Mouse (Mus musculus) brain, adult 10 weeks (tissue): ENCODE results near the gene Tent4b. TPM values are rescaled to one million over a fixed set of nuclear protein-coding genes. Genes with fewer than 3 reads are reported as not detected.

ENCODE experiments used
- polyA plus RNA-seq: library from polyadenylated mRNA; stranded (reverse); fragments of 350-450 nt; fragmentation: Illumina TruSeq; extraction: RNeasy Lipid Tissue Mini Kit (QIAGEN cat#74804); gene quantifications from one replicate; pipeline ENCODE4 v1.2.3, GENCODE M21; 2015; ENCODE audit warnings: low read depth, low replicate concordance

The Tent4b gene
- 27.5 TPM for polyA plus RNA-seq

GRCm38 (mm10) chr8:88198945-88199571 lies at the start of gene Tent4b:
Tent4b (plus strand) TSS chr8:88199213.

GRCm38 (mm10) chr8:88272231-88273050 lies 73.4 kb downstream of the Tent4b start, which contains the start of gene Adcy7:
Adcy7 (plus strand) TSS chr8:88272403.

Other genes with a start within 250 kb of the Tent4b start
- gene Zfp423, start 239.6 kb upstream of the Tent4b start, polyA plus RNA-seq, result 13.8 TPM
- gene Cnep1r1, start 80.4 kb upstream of the Tent4b start, polyA plus RNA-seq, result 48.3 TPM
- gene Heatr3, start 61.4 kb upstream of the Tent4b start, polyA plus RNA-seq, result 25.4 TPM
- 3.9 TPM for gene Adcy7, start 73.2 kb downstream of the Tent4b start, polyA plus RNA-seq
- 54.2 TPM for gene Brd7, start 163.0 kb downstream of the Tent4b start, polyA plus RNA-seq